Mouse (Mus musculus) stomach, embryonic 14.5 days (tissue): Measurements from ENCODE around the gene Popdc2. TPM values are rescaled to one million over a fixed set of nuclear protein-coding genes. Genes with fewer than 3 reads are reported as not detected.
A peak's percentile ranks its signal among the peaks of the same experiment; 100 is the strongest.

Experiments
- ATAC-seq: fragments of 200-750 bp; cut with Nextera tagmentation; 2 replicates; pipeline ENCODE4 v1.8.0; 2017; ENCODE audit warnings: low read depth, moderate TSS enrichment; ENCODE audit not compliant: insufficient number of reproducible peaks, insufficient read depth, low FRiP score
- H3K27ac ChIP-seq: fragments of 300-500 bp; sonication (generic); 2 replicates; pipeline ENCODE4 v1.5.1; 2014; ENCODE audit warnings: mild to moderate bottlenecking, low read length, moderate library complexity, mixed read lengths
- H3K27me3 ChIP-seq: fragments of 300-500 bp; sonication (generic); 2 replicates; pipeline ENCODE4 v1.6.1; 2014; ENCODE audit warnings: low read length, control low read depth, mixed read lengths; ENCODE audit not compliant: control insufficient read depth, insufficient read depth
- H3K36me3 ChIP-seq: fragments of 300-500 bp; sonication (generic); 2 replicates; pipeline ENCODE4 v1.6.1; 2014; ENCODE audit warnings: mild to moderate bottlenecking, control low read depth, low read length, moderate library complexity, mixed read lengths; ENCODE audit not compliant: control insufficient read depth, insufficient read depth
- H3K4me1 ChIP-seq: fragments of 300-500 bp; sonication (generic); 2 replicates; pipeline ENCODE4 v1.6.1; 2014; ENCODE audit warnings: low read length, control low read depth, mixed read lengths; ENCODE audit not compliant: control insufficient read depth, insufficient read depth
- H3K4me2 ChIP-seq: fragments of 300-500 bp; sonication (generic); replicated peaks from 2 replicates; pipeline ENCODE4 v1.6.1; 2014; ENCODE audit warnings: low read depth, low read length, control low read depth
- H3K4me3 ChIP-seq: fragments of 300-500 bp; sonication (generic); 2 replicates; pipeline ENCODE4 v1.5.1; 2014; ENCODE audit warnings: low read depth, low read length, control low read depth
- H3K9ac ChIP-seq: fragments of 300-500 bp; sonication (generic); replicated peaks from 2 replicates; pipeline ENCODE4 v1.6.1; 2014; ENCODE audit warnings: low read depth, mild to moderate bottlenecking, control low read depth, low read length, moderate library complexity, mixed read lengths
- H3K9me3 ChIP-seq: fragments of 300-500 bp; sonication (generic); 2 replicates; pipeline ENCODE4 v1.6.1; 2016; ENCODE audit warnings: low read depth, low read length, control low read depth; ENCODE audit not compliant: control insufficient read depth
- WGBS: fragments of 180-500 bp; shearing (Covaris S2); extraction: QIAGEN DNeasy Blood & Tissue Kit; methylation state at CpG from one replicate; pipeline ENCODE4 v1.1.7; 2014; 5-methylcytosine and 5-hydroxymethylcytosine counted together
- polyA plus RNA-seq: library from polyadenylated mRNA; unstranded; fragments of >200 nt; fragmentation: Nextera tagmentation; extraction: Ambion mirVana; gene quantifications from 2 replicates; pipeline ENCODE4 v1.2.1, GENCODE M21; 2014

The Popdc2 gene
- polyA plus RNA-seq, 1 experiment from 2014 or later = 5.4 TPM

DNA sequence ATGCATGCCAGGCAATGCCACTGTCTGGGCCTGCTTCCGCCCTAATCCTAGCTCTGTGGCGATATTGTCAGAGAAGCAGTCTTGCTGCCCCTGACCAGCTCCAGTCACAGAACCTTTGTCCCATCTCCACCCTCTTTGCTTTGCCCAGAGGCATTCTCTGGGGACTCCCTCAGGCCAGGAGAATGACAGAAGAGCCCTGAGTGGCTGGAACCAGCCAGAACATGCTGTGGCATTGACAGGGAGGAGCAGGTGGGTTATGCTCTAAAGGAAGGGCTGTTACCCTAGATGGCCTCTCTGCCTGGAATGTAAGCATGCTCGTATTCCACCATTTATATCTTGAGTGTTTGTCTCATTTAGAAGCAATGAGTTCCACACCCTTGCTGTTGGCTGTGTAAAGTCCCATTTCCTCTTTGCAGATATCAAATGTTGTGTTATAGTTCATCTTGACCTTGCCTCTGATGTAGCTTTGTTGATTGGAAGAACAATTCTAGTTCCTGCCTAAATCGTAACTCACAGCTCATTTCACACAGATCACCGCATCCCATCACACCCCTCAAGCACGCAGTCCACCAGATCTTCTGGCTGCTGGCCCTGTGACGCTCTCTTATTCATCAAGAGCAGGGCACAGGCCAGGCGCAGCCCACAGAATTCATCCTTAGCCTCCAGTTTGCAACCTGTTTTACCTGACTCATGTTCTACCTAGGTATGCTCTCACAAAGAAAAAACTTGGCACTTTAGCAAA is 8.8 kb downstream of the Popdc2 start:
- H3K27me3 ChIP-seq = no peaks in the 10 kb centered on the region
- no peak overlapping the region for H3K9ac ChIP-seq
- H3K4me1 ChIP-seq = no peaks in the 10 kb centered on the region
- ATAC-seq = no peak
- H3K4me3 ChIP-seq = no peak overlapping the region
- no peak overlapping the region for H3K4me2 ChIP-seq
- WGBS = 80% methylated on average over 8 of the region's 8 CpGs
- no peaks in the 10 kb centered on the region for H3K36me3 ChIP-seq
- no peaks in the 10 kb centered on the region for H3K9me3 ChIP-seq
- no peak overlapping the region for H3K27ac ChIP-seq

DNA sequence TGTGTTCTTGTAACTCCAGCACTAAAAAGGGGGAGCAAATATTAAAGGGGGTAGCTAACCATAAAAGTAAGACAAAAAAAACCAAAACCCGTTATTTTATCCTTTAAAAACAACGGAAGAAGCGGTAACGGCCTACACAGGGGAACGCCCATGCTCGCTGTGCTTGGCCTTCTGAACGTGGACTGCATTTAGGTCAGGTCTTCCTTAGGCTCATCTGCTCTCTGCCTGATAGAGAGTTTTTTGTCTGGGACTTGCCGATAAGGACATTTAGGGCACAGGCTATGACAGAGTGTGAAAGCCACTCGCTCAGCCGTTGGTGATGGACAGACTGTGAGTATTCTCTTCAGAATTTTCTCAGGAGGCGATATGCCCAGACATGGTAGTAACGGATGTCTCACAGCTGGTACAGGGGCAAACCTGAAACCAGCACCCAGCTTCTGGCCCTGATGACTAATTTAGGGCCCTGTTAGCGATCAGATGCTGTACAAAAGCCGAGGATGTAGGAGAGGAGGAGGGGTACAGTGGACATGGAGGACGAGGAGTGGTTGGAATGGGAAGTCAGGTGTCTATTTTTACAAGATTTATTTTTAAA is 9.8 kb downstream of the Popdc2 start:
- H3K27ac ChIP-seq = no peak overlapping the region
- H3K9me3 ChIP-seq = no peaks in the 10 kb centered on the region
- no peak overlapping the region for H3K4me2 ChIP-seq
- H3K27me3 ChIP-seq = no peaks in the 10 kb centered on the region
- H3K9ac ChIP-seq = no peak overlapping the region
- 83% methylated on average over 15 of the region's 15 CpGs for WGBS
- H3K4me3 ChIP-seq = no peak overlapping the region
- no peaks in the 10 kb centered on the region for H3K4me1 ChIP-seq
- no peaks in the 10 kb centered on the region for H3K36me3 ChIP-seq
- ATAC-seq = peak; percentile 76; the same call in 1 of the 2 replicates

DNA sequence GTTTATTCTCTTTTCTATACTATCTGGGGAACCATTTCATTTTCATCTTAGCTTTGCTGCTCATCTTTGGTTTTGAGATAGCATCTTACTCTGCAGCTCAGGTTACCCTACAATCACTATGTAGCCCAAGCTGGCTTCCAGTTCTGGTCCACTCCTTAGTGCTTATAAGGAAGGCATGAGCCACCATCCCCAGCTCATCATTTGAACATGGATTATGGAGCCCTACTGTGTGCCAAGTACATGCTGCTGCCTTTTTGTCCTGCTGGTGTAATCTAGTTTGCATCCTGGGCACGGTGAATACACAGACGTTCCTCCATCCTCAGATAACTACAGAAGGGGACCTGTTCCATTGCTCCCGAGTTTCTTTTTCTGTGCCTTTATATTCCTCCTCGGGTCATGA is 10.9 kb downstream of the Popdc2 start:
- Histone ChIP-seq H3K4me1 (no peaks in the 10 kb centered on the region; the same call in 1 of the 2 replicates), H3K27me3 (no peaks in the 10 kb centered on the region), H3K4me3 (no peak overlapping the region), H3K36me3 (no peaks in the 10 kb centered on the region), H3K4me2 (no peak overlapping the region), H3K9ac (no peak overlapping the region), H3K9me3 (no peaks in the 10 kb centered on the region), H3K27ac (no peak overlapping the region)
- no peak for ATAC-seq
- WGBS = 86% methylated on average over 4 of the region's 4 CpGs

DNA sequence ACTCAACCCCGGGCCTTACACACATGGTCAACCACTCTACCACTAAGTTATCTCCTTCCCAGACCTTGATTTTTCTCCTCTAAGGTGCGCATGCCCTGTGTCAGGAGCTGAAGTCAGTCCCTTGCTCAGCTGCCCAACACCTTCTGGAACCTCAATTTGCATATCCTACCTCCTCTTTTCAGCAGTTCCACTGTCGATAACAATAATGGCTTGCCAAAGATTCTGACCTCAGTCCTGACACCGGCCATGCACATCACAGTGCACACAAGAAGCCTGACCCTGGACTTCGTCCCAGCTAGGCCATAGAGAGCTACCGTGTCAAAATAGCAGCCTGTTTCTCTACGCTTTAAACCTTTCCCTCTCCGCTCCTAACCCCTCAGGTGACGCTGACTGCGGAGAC is 11.4 kb downstream of the Popdc2 start:
- Histone ChIP-seq H3K9me3 (no peaks in the 10 kb centered on the region), H3K27me3 (no peaks in the 10 kb centered on the region), H3K4me2 (no peak overlapping the region), H3K27ac (no peak overlapping the region), H3K36me3 (no peaks in the 10 kb centered on the region), H3K4me3 (no peak overlapping the region), H3K4me1 (no peaks in the 10 kb centered on the region; the same call in 1 of the 2 replicates), H3K9ac (no peak overlapping the region)
- 82% methylated on average over 10 of the region's 10 CpGs for WGBS
- no peak for ATAC-seq

DNA sequence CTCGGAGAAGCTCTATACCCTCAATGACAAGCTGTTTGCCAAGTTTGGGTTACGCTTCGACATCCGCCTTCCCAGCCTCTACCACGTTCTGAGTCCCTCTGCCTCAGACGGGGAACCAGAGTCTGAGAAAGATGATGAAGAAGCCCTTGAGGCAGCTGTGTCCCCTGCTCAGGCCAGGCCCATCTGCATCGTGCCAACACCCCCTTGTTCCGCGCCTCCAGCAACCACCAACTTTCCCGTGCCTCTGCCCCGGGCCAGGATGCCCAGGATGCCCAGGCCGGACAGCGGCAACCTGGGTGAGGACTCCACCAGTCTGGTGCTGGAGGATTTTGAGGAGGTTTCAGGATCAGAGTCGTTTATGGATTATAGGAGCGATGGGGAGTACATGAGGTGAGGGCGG is 11.9 kb downstream of the Popdc2 start:
- Histone ChIP-seq H3K4me2 (no peak overlapping the region), H3K36me3 (no peaks in the 10 kb centered on the region)
- no peak for ATAC-seq

DNA sequence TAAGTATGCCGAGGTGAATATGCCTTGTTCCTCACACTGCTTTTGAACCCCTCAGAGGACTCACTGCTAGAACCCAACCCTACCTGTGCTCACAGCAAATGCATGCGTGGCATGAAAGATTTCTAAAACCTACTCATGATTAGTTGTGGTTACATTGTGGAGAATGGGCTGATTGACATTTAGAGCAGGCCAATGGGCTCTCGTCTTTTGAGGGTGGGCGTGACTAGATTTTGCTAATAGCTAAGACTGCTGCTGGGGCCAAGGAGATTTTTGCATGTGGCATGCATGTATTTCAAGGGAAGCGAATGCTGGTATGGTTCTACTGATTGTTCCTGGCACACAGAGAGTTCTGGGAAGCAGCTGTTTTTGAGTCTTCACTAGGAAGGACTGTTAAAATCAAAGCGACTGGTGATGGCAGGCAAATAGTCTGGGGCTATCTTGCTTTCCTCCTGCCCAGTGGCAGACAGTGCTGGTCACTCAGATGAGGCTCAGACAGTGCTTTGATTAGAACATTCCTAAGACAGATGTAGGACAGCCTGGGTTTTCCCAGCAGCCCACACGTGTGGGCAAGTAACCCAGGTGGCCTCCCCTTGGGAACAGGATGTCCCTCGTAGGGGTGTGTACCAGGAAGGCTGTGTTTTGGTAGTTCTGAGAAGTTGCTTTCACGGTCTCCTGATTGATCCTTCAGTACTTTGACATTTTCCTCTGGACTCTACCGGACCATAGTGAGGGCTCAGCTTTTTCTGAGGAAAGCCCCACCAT is 12.6 kb downstream of the Popdc2 start:
- H3K27ac ChIP-seq = no peak overlapping the region
- H3K36me3 ChIP-seq = no peaks in the 10 kb centered on the region
- no peak overlapping the region for H3K9ac ChIP-seq
- H3K9me3 ChIP-seq = no peaks in the 10 kb centered on the region
- 80% methylated on average over 10 of the region's 10 CpGs for WGBS
- no peaks in the 10 kb centered on the region for H3K27me3 ChIP-seq
- no peak overlapping the region for H3K4me3 ChIP-seq
- no peak for ATAC-seq
- H3K4me2 ChIP-seq = no peak overlapping the region
- no peaks in the 10 kb centered on the region; the same call in 1 of the 2 replicates for H3K4me1 ChIP-seq

More for the DNA sequence above, 11.9 kb downstream of the Popdc2 start:
- no peaks in the 10 kb centered on the region; the same call in 1 of the 2 replicates for H3K4me1 ChIP-seq
- WGBS = 85% methylated on average over 16 of the region's 16 CpGs
- H3K27me3 ChIP-seq = no peaks in the 10 kb centered on the region
- H3K9ac ChIP-seq = no peak overlapping the region
- H3K27ac ChIP-seq = no peak overlapping the region
- no peaks in the 10 kb centered on the region for H3K9me3 ChIP-seq
- H3K4me3 ChIP-seq = no peak overlapping the region

DNA sequence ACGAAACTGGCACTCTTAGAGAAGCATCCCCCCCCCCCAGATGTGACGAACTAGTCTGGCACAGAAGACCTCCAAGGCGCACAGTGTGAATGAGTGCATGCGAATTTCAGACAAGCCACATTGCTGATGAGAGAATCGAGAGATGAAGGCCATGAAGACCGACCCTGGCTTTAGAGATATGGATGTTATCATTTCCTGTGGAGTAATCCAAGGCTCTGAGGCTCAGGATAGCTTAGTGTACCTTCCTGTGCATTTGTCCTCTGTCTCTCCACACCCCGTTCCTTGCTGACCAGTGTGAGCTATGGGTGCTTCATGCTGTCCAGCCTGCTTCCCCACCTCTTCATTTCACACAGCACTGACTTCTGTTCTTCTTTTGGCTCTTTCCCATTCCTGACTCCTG is 13.2 kb downstream of the Popdc2 start:
- Histone ChIP-seq H3K36me3 (no peaks in the 10 kb centered on the region), H3K4me2 (no peak overlapping the region), H3K27me3 (no peaks in the 10 kb centered on the region), H3K4me3 (no peak overlapping the region), H3K27ac (no peak overlapping the region), H3K4me1 (no peaks in the 10 kb centered on the region; the same call in 1 of the 2 replicates), H3K9me3 (no peaks in the 10 kb centered on the region), H3K9ac (no peak overlapping the region)
- 82% methylated on average over 7 of the region's 7 CpGs for WGBS
- no peak for ATAC-seq

DNA sequence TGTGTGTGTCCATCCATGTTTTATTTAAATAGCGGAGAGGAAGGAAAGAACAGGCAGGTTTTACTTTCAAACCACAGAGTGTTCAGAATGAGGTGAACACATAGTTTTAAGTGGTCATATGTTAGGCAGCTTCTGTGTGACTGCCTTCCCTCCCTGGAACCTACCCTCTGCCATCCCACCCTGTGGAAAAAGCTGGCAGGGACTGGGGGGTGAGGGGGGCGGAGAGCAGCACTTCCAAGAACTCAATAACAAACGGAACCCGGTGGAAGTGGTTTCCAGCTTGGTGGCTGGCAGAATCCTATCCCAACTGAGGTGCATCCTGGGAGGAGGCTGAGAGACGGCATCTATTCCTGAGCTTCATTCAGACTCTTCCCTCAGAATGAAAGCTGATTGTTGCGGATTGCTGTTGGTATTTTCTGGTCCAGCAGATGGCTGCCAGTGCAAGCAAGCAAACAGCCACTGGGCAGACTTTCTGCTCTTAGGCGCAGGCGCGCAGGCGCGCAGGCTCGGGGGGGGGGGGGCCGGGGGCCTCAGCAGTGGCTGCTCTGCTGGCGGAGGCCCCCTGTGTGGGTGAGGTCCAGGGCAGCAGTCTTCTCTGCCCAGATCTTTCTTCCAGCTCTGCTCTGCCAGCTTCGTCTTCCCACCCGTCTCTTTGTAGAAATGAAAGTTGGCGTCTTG is 14.3 kb downstream of the Popdc2 start:
- 30% methylated on average over 17 of the region's 17 CpGs for WGBS
- H3K36me3 ChIP-seq = no peaks in the 10 kb centered on the region
- no peak overlapping the region for H3K27ac ChIP-seq
- no peaks in the 10 kb centered on the region for H3K27me3 ChIP-seq
- ATAC-seq = peak; percentile 83; the same call in 1 of the 2 replicates
- H3K4me3 ChIP-seq = peak overlapping the region; percentile 18
- no peak overlapping the region; the same call in 1 of the 2 replicates for H3K9ac ChIP-seq
- H3K4me1 ChIP-seq = no peaks in the 10 kb centered on the region; the same call in 1 of the 2 replicates
- H3K4me2 ChIP-seq = peak overlapping the region; percentile 40
- H3K9me3 ChIP-seq = no peaks in the 10 kb centered on the region
